Mouse (Mus musculus) CH12.LX (cell line): ENCODE measurements around the gene Ccdc6.

ENCODE experiments used
- BHLHE40 ChIP-seq: IDR thresholded peaks from 2 replicates; pipeline ENCODE4 v1.6.1; 2011; ENCODE audit warnings: mild to moderate bottlenecking, low read depth, low read length, improper control_type of control experiment
- CTCF ChIP-seq, 2 experiments: IDR thresholded peaks in 1 of 2; conservative IDR thresholded peaks in 1 of 2; 2 replicates each; pipeline ENCODE4 v1.5.1; 2011 to 2012; ENCODE audit warnings: low read depth in 2 of 2, low read length in 2 of 2, improper control_type of control experiment in 1 of 2, inconsistent platforms in 1 of 2, mild to moderate bottlenecking in 1 of 2, moderate library complexity in 1 of 2
- ELF1 ChIP-seq: IDR thresholded peaks from 2 replicates; pipeline ENCODE4 v1.6.1; 2014; ENCODE audit warnings: low read depth, mild to moderate bottlenecking, inconsistent platforms, low read length, improper control_type of control experiment
- HCFC1 ChIP-seq: IDR thresholded peaks from 2 replicates; pipeline ENCODE4 v1.6.1; 2012; ENCODE audit warnings: low read depth, mild to moderate bottlenecking, inconsistent platforms, low read length, improper control_type of control experiment
- JUN ChIP-seq: IDR thresholded peaks from 2 replicates; pipeline ENCODE4 v1.6.1; 2011; ENCODE audit warnings: low read depth, mild to moderate bottlenecking, low read length, improper control_type of control experiment, moderate library complexity; ENCODE audit not compliant: insufficient read depth
- KAT2A ChIP-seq: IDR thresholded peaks from 2 replicates; pipeline ENCODE4 v1.6.1; 2012; ENCODE audit warnings: low read length, improper control_type of control experiment, inconsistent platforms; ENCODE audit not compliant: insufficient replicate concordance
- POLR2A ChIP-seq: IDR thresholded peaks from 2 replicates; pipeline ENCODE4 v1.6.1; 2011; ENCODE audit warnings: low read depth, mild to moderate bottlenecking, improper control_type of control experiment, low read length
- USF1 ChIP-seq: IDR thresholded peaks from 2 replicates; pipeline ENCODE4 v1.6.1; 2014; ENCODE audit warnings: low read depth, mild to moderate bottlenecking, inconsistent platforms, low read length, improper control_type of control experiment
- ZMIZ1 ChIP-seq: IDR thresholded peaks from 2 replicates; pipeline ENCODE4 v1.6.1; 2012; ENCODE audit warnings: low read depth, mild to moderate bottlenecking, inconsistent platforms, low read length, improper control_type of control experiment
- ZNF384 ChIP-seq: IDR thresholded peaks from 2 replicates; pipeline ENCODE4 v1.6.1; 2012; ENCODE audit warnings: low read depth, low read length, improper control_type of control experiment, inconsistent platforms

DNA sequence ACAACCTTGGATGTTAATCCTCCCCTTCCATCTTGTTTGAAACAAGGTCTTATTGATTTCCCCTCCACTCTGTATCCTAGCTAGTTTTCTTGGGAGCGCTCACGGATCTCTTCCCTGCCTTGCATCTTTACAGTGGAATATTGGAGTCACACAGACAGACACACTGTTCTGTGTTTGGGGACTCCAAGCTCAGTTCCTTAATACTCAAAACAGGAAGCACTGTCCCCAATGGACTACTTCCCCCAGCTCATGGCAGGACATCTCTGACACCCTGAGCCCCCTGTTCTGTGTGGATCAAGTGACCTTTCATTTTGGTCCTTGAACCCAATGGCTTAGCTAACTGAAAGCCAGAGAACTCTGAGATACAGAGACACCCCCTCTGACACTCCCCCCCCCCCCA is 100.7 kb downstream of the Ccdc6 start:
- TF ChIP-seq CTCF (conservative IDR thresholded peaks at IDR 0.05 in 1 of 2, IDR thresholded peaks at IDR 0.05 in 1 of 2; ENCODE audit: low read depth in 2 of 2, low read length in 2 of 2) (no peak), BHLHE40 (no peak), POLR2A (no peak), ZMIZ1 (no peak), JUN (no peak), HCFC1 (no peak), ZNF384 (no peak), ELF1 (no peak), USF1 (no peak), KAT2A (no peak)
